ENCODE assay signal across 22 mouse cellular contexts in genomic region chr6:110296549-110296948, GRCm38 (mm10).
"Had no signal": no experiment of that assay in that cellular context is flagged by ENCODE, and none has a peak within 500 bp of the region (broad histone marks: within the 10 kb centered on the region; RNA-seq: fewer than 3 reads in every experiment).

No protein-coding gene starts in this region.

- DNase-seq: kidney, adult 11 months; kidney, adult 8-10 months; kidney, postnatal 10 days; kidney, postnatal 36 days; layer of hippocampus, postnatal 36 days; liver, postnatal 0 days; lung, postnatal 10 days; lung, postnatal 36 days; retina, postnatal 1 day; thymus, adult 2 months; thymus, postnatal 14 days; thymus, postnatal 4 days had no signal

- H3K4me3 ChIP-seq: kidney, embryonic 15.5 days; limb, embryonic 12.5 days; limb, embryonic 15.5 days; lung, embryonic 15.5 days; megakaryocyte, embryonic 14.5 days; midbrain, embryonic 10.5 days; midbrain, embryonic 13.5 days; myocyte; neural tube, embryonic 13.5 days had no signal

- H3K27ac ChIP-seq: kidney, embryonic 15.5 days; limb, embryonic 12.5 days; limb, embryonic 15.5 days; liver, embryonic 14.5 days; lung, embryonic 15.5 days; midbrain, embryonic 10.5 days; midbrain, embryonic 13.5 days; neural tube, embryonic 13.5 days had no signal
